Mouse (Mus musculus): Measurements from ENCODE around the gene Gm4858. TPM values are rescaled to one million over a fixed set of nuclear protein-coding genes. Genes with fewer than 3 reads are reported as not detected.

The Gm4858 gene
- total RNA-seq, 1 experiment = 0.58 TPM

DNA sequence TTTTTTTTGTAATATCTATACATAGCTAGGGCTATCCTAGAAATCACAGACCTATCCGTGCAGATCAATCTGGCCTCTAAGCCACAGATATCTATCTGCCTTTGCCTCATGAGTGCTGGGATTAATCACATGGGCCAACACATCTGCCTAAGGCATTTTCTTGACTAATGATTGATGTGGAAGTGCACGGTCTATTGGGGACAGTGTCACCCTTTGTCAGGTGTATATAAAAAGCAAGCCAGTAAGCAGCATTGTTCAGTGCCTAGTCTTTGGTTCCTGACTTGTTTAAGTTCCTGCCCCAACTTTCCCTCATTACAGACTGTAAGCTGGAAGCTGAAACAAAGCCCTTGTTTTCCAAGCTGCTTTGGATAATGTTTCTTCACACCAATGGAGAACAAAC, 27.8 kb downstream of the Gm4858 start:
- H3K36me3 ChIP-seq (ENCODE audit: control insufficient read depth, insufficient read depth, low read length, poor library complexity, severe bottlenecking) = no peaks in the 10 kb centered on the region
- DNase-seq (ENCODE audit: low read depth, low spot score) = no peak
- no peaks in the 10 kb centered on the region for H3K9me3 ChIP-seq (ENCODE audit: control insufficient read depth, insufficient read depth, low read depth, low read length)
- H3K9ac ChIP-seq (ENCODE audit: insufficient read depth, low read depth, low read length, poor library complexity, severe bottlenecking) = no peak overlapping the region
- no peak overlapping the region for H3K4me3 ChIP-seq (ENCODE audit: insufficient read depth in 1 of 2, low read depth in 1 of 2, low read length in 2 of 2, poor library complexity in 1 of 2, severe bottlenecking in 1 of 2)
- no peaks in the 10 kb centered on the region for H3K4me1 ChIP-seq (ENCODE audit: control insufficient read depth in 2 of 2, insufficient read depth in 2 of 2, low read length in 2 of 2, poor library complexity in 1 of 2)
- TF ChIP-seq HCFC1 (IDR thresholded peaks at IDR 0.05; ENCODE audit: borderline replicate concordance, insufficient read depth, low read length) = no peak
- TF ChIP-seq MAFK (IDR thresholded peaks at IDR 0.05; ENCODE audit: insufficient read depth, low read depth, low read length) = no peak
- TF ChIP-seq ZNF384 (IDR thresholded peaks at IDR 0.05; ENCODE audit: low read depth, low read length) = no peak
- TF ChIP-seq CHD2 (IDR thresholded peaks at IDR 0.05; ENCODE audit: low read depth, low read length) = no peak
- no peak for TF ChIP-seq ZC3H11A (IDR thresholded peaks at IDR 0.05; ENCODE audit: borderline replicate concordance, low read depth, low read length)
- H3K27ac ChIP-seq (ENCODE audit: insufficient read depth, low read depth, low read length, poor library complexity, severe bottlenecking) = no peak overlapping the region
- in situ Hi-C loops (cut with MboI; ENCODE audit: low sequenced_read_pairs in 2 of 2, unreplicated experiment in 2 of 2) = no loop called here

GRCm38 (mm10) chr3:93111668-93112067, 43.0 kb downstream of the Gm4858 start:
- Histone ChIP-seq H3K9me3 (ENCODE audit: control insufficient read depth, insufficient read depth, low read depth, low read length) (no peaks in the 10 kb centered on the region), H3K27ac (ENCODE audit: insufficient read depth, low read depth, low read length, poor library complexity, severe bottlenecking) (no peak overlapping the region), H3K36me3 (ENCODE audit: control insufficient read depth, insufficient read depth, low read length, poor library complexity, severe bottlenecking) (no peaks in the 10 kb centered on the region), H3K4me3 (ENCODE audit: insufficient read depth in 1 of 2, low read depth in 1 of 2, low read length in 2 of 2, poor library complexity in 1 of 2, severe bottlenecking in 1 of 2) (no peak overlapping the region), H3K4me1 (ENCODE audit: control insufficient read depth in 2 of 2, insufficient read depth in 2 of 2, low read length in 2 of 2, poor library complexity in 1 of 2) (no peaks in the 10 kb centered on the region), H3K9ac (ENCODE audit: insufficient read depth, low read depth, low read length, poor library complexity, severe bottlenecking) (no peak overlapping the region)
- DNase-seq (ENCODE audit: low read depth, low spot score) = peak; percentile 37
- in situ Hi-C loops (cut with MboI; ENCODE audit: low sequenced_read_pairs in 2 of 2, unreplicated experiment in 2 of 2) = loop anchor here (10.0 to 25.0 kb wide), 4 partner anchors 193 to 526 kb away; partner anchors contain the start of gene Hrnr (in 1 of the 2)
- TF ChIP-seq HCFC1 (IDR thresholded peaks at IDR 0.05; ENCODE audit: borderline replicate concordance, insufficient read depth, low read length) (no peak), ZNF384 (IDR thresholded peaks at IDR 0.05; ENCODE audit: low read depth, low read length) (no peak), ZC3H11A (IDR thresholded peaks at IDR 0.05; ENCODE audit: borderline replicate concordance, low read depth, low read length) (no peak), CHD2 (IDR thresholded peaks at IDR 0.05; ENCODE audit: low read depth, low read length) (no peak), MAFK (IDR thresholded peaks at IDR 0.05; ENCODE audit: insufficient read depth, low read depth, low read length) (no peak)

DNA sequence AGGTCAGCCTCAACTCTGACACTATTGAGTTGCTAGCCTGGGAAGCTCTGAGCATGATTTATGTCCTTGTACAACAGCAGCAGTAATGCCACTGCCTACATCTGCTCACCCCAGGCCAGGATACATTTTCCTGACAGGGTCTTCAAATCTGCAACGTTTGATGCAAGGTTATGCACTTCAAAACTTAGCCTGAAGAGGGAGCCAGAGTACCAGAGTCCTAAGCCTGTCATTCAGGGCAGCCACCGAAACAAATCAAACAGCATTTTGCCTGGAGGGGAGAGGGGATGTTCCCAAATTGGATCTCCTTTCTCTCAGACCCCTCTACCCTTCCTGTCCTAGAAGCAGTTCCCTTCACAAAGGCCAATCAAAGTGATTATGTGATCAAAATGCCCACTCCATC, 45.9 kb downstream of the Gm4858 start:
- Histone ChIP-seq H3K9ac (ENCODE audit: insufficient read depth, low read depth, low read length, poor library complexity, severe bottlenecking) (no peak overlapping the region), H3K9me3 (ENCODE audit: control insufficient read depth, insufficient read depth, low read depth, low read length) (no peaks in the 10 kb centered on the region), H3K36me3 (ENCODE audit: control insufficient read depth, insufficient read depth, low read length, poor library complexity, severe bottlenecking) (no peaks in the 10 kb centered on the region), H3K27ac (ENCODE audit: insufficient read depth, low read depth, low read length, poor library complexity, severe bottlenecking) (no peak overlapping the region), H3K4me1 (ENCODE audit: control insufficient read depth in 2 of 2, insufficient read depth in 2 of 2, low read length in 2 of 2, poor library complexity in 1 of 2) (no peaks in the 10 kb centered on the region), H3K4me3 (ENCODE audit: insufficient read depth in 1 of 2, low read depth in 1 of 2, low read length in 2 of 2, poor library complexity in 1 of 2, severe bottlenecking in 1 of 2) (no peak overlapping the region)
- no peak for TF ChIP-seq ZNF384 (IDR thresholded peaks at IDR 0.05; ENCODE audit: low read depth, low read length)
- no peak for TF ChIP-seq CHD2 (IDR thresholded peaks at IDR 0.05; ENCODE audit: low read depth, low read length)
- peak; percentile 41; the same call in 1 of the 2 replicates for TF ChIP-seq ZC3H11A (IDR thresholded peaks at IDR 0.05; ENCODE audit: borderline replicate concordance, low read depth, low read length)
- no peak for TF ChIP-seq HCFC1 (IDR thresholded peaks at IDR 0.05; ENCODE audit: borderline replicate concordance, insufficient read depth, low read length)
- no peak for TF ChIP-seq MAFK (IDR thresholded peaks at IDR 0.05; ENCODE audit: insufficient read depth, low read depth, low read length)
- in situ Hi-C loops (cut with MboI; ENCODE audit: low sequenced_read_pairs in 2 of 2, unreplicated experiment in 2 of 2) = loop anchor here (10.0 to 25.0 kb wide), 4 partner anchors 190 to 523 kb away; partner anchors contain the start of gene Hrnr (in 1 of the 2)
- peak; percentile 70 for DNase-seq (ENCODE audit: low read depth, low spot score)

GRCm38 (mm10) chr3:93119101-93119500, 50.5 kb downstream of the Gm4858 start:
- DNase-seq (ENCODE audit: low read depth, low spot score) = no peak
- TF ChIP-seq ZC3H11A (IDR thresholded peaks at IDR 0.05; ENCODE audit: borderline replicate concordance, low read depth, low read length) (no peak), MAFK (IDR thresholded peaks at IDR 0.05; ENCODE audit: insufficient read depth, low read depth, low read length) (no peak), HCFC1 (IDR thresholded peaks at IDR 0.05; ENCODE audit: borderline replicate concordance, insufficient read depth, low read length) (no peak), CHD2 (IDR thresholded peaks at IDR 0.05; ENCODE audit: low read depth, low read length) (no peak), ZNF384 (IDR thresholded peaks at IDR 0.05; ENCODE audit: low read depth, low read length) (no peak)

More at GRCm38 (mm10) chr3:93119101-93119500, 50.5 kb downstream of the Gm4858 start:
- no peak overlapping the region for H3K4me3 ChIP-seq (ENCODE audit: insufficient read depth in 1 of 2, low read depth in 1 of 2, low read length in 2 of 2, poor library complexity in 1 of 2, severe bottlenecking in 1 of 2)
- H3K27ac ChIP-seq (ENCODE audit: insufficient read depth, low read depth, low read length, poor library complexity, severe bottlenecking) = no peak overlapping the region
- H3K4me1 ChIP-seq (ENCODE audit: control insufficient read depth in 2 of 2, insufficient read depth in 2 of 2, low read length in 2 of 2, poor library complexity in 1 of 2) = no peaks in the 10 kb centered on the region
- H3K9ac ChIP-seq (ENCODE audit: insufficient read depth, low read depth, low read length, poor library complexity, severe bottlenecking) = no peak overlapping the region
- in situ Hi-C loops (cut with MboI; ENCODE audit: low sequenced_read_pairs in 2 of 2, unreplicated experiment in 2 of 2) = loop anchor here (10.0 to 25.0 kb wide), 4 partner anchors 186 to 518 kb away; partner anchors contain the start of gene Hrnr (in 1 of the 2)
- no peaks in the 10 kb centered on the region for H3K9me3 ChIP-seq (ENCODE audit: control insufficient read depth, insufficient read depth, low read depth, low read length)
- H3K36me3 ChIP-seq (ENCODE audit: control insufficient read depth, insufficient read depth, low read length, poor library complexity, severe bottlenecking) = no peaks in the 10 kb centered on the region

Other genes starting within 250 kb of the Gm4858 start
- not detected in 2 replicates for gene Kprp, start 241.6 kb upstream of the Gm4858 start, total RNA-seq (2012; rRNA removed)
- not detected in 2 replicates for gene Lce1l, start 217.5 kb upstream of the Gm4858 start, total RNA-seq (2012; rRNA removed)
- not detected in 2 replicates for gene 2310050C09Rik, start 198.6 kb upstream of the Gm4858 start, total RNA-seq (2012; rRNA removed)
- not detected in 2 replicates for gene Lce3a, start 142.6 kb upstream of the Gm4858 start, total RNA-seq (2012; rRNA removed)
- gene Lce3b, start 135.8 kb upstream of the Gm4858 start, total RNA-seq (2012; rRNA removed) = not detected in 2 replicates
- not detected in 2 replicates for gene Lce3c, start 124.3 kb upstream of the Gm4858 start, total RNA-seq (2012; rRNA removed)
- gene Lce3d, start 111.4 kb upstream of the Gm4858 start, total RNA-seq (2012; rRNA removed) = not detected in 2 replicates
- not detected in 2 replicates for gene Lce3e, start 101.8 kb upstream of the Gm4858 start, total RNA-seq (2012; rRNA removed)
- gene Lce3f, start 76.6 kb upstream of the Gm4858 start, total RNA-seq (2012; rRNA removed) = not detected in 2 replicates
- 1.2 and 6.2 TPM in 2 replicates for gene Crct1, start 53.1 kb upstream of the Gm4858 start, total RNA-seq (2012; rRNA removed)
- not detected in 2 replicates for gene Lce1m, start 49.8 kb upstream of the Gm4858 start, total RNA-seq (2012; rRNA removed)
- not detected in 2 replicates for gene Crnn, start 76.0 kb downstream of the Gm4858 start, total RNA-seq (2012; rRNA removed)
- not detected in 2 replicates for gene Flg2, start 128.5 kb downstream of the Gm4858 start, total RNA-seq (2012; rRNA removed)
- 0.16 TPM in 1 of 2 replicates, not detected in the other for gene Flg, start 204.7 kb downstream of the Gm4858 start, total RNA-seq (2012; rRNA removed)

Measured in ES-E14 (cell line).